Mouse (Mus musculus) embryonic fibroblast, embryonic 13.5 days (primary cell): ENCODE measurements around the gene Stim1.

Source experiments
- CTCF ChIP-seq: IDR thresholded peaks from 2 replicates; pipeline ENCODE4 v1.5.1; 2011; ENCODE audit warnings: mild to moderate bottlenecking, control low read depth, low read length, moderate library complexity, borderline replicate concordance; ENCODE audit not compliant: insufficient read depth
- POLR2A ChIP-seq: IDR thresholded peaks from 2 replicates; pipeline ENCODE4 v1.6.1; 2011; ENCODE audit warnings: low read depth, mild to moderate bottlenecking, control low read depth, low read length, moderate library complexity

DNA sequence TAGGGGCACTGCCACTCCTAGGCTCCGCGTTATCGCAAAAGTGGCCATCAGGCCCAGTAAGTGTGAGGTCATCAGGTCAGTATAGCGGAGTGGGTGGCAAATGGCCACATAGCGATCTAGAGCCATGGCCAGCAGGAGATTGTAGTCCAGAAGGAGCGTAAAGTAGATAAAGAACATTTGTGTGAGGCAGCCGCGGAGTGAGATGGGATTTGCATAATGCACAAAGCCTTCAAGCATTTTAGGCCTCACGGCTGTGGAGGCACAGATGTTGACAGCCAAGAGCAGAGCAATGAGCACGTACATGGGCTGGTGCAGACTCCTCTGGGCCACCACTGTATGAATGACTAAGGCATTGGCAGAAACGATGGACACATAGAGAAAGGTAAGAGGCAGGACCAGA, 209.8 kb downstream of the Stim1 start:
- TF ChIP-seq CTCF = no peak
- no peak for TF ChIP-seq POLR2A
